Mouse (Mus musculus) C3H10T1/2 (cell line): ENCODE data around the gene Arpc5l. TPM values are rescaled to one million over a fixed set of nuclear protein-coding genes. Genes with fewer than 3 reads are reported as not detected.

Source experiments
- polyA plus RNA-seq, 2 experiments: library from polyadenylated mRNA; unstranded; fragments of >200 nt; fragmentation: generic; extraction: Trizol; gene quantifications; one replicate each; pipeline ENCODE4 v1.2.1; 2012; ENCODE audit warnings: missing spikeins in 2 of 2

Arpc5l gene
- polyA plus RNA-seq, result 10 to 100 TPM; 26.1 to 58.7 TPM

DNA sequence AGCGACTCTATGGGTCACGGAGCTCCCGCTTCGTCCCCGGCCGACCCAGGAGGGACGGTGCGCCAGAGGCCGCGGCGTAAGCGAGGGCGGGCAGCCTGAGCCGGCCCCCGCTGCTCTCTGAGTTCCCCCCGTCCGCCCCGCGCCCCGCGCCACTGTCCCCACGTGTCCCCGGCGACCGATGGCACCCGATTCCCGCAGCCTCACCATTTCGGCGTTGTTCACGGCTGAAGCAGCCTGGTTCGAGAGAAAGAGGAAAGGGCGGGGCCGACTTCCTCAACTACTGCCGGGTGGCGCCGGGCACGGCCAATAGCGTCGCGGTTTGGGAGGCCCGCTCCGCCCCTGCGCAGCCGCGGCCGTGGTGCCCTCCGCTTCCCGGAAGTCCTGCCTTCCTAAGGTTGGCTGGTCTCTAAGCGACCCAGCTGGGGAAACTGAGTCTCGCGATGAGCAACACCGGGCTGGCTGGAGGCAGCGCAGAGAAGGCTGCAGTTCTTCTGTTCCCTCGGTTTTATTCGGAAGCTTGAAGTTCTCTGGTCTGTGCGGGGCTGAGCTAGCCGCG is at the start of gene Arpc5l:
Gene Arpc5l, plus strand, starts transcription at position 469 of the 556 bp plus-strand sequence.

DNA sequence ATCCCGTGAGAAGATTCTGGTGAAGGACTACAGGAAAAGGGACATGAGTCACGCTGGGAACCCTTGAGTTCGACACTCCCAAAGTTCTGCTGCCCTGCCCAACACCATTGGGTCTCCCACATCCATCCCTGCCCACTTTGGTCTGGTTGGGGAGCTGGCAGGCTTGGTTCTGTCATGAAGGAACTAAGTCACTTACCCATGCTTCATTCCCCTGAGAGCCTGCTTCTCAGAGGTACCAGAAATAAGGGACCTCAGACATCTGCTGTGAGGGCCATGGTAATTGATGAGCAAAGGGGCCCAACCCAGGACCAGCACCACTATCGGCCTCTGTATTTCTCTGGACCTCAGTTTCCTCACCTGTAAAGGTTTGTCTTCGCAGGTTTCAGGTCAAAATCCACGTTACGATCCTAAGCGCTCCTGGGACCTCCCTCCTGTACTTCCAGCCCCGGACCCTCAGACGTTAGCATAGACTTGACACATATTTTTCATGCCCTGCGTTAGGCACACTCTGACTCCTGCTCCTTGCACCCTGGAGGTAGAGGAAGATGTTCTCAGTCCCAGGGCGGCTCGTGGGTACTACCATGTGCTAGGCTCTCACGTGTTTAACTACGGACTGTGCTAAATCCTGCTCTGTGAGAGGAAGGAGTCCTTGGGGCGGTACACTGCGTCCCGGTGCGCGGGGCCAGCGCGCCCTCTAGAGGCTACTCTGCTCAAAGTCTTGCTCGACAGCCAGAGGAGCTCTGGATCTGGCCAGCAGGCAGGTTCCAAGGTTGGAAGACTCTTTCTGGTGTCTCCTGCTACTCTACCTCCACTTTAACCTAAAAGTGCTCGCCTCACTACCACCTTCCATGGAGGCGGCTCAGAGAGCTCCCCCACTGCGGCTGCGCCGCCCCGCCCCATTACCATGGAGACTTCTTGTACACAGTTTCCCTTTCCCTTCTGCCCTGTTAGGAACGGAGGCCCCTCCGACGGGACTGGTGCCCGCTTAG is 7.5 kb upstream of the Arpc5l start, which contains the start of gene Wdr38:
Gene Wdr38, plus strand, starts transcription at position 91 of the 989 bp plus-strand sequence.

DNA sequence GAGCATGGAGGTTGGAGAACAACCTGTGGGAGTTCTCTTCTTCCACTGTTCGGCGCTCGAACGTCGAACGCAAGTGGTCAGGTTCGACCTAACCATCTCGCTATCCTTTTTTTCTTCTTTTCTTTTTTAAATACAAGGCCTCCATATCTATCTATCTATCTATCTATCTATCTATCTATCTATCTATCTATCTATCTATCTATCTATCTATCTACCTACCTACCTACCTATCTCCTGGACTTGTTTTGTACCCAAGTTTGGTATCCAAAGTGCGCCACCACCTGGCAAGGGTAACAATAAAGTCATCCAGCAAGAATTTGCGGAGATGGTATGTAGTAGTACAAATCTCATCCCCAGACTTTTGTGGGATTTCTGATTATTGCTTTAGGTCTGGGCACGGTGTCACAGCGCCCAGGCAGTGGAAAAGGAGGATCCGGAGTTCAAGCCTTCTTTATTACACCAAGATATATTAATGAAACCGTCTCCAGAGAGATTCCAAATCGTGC is 479 bp downstream of the Arpc5l start, which contains the start of gene Rpl35:
Gene Rpl35, minus strand, starts transcription at position 51 of the 506 bp plus-strand sequence.

Other genes starting within 250 kb of the Arpc5l start
- gene Nr6a1, start 77.7 kb upstream of the Arpc5l start, polyA plus RNA-seq, result 1 to 10 TPM in 1 of 2 experiments, under 1 TPM in 1; 0.11 to 2.1 TPM
- gene Olfml2a, start 73.4 kb upstream of the Arpc5l start, polyA plus RNA-seq, result under 1 TPM in 1 of 2 experiments, not detected in 1; 0.14 TPM
- under 1 TPM; 0.36 to 0.40 TPM for gene Wdr38, start 7.9 kb upstream of the Arpc5l start, polyA plus RNA-seq
- 1,000 to 10,000 TPM; 1,174 to 1,676 TPM for gene Rpl35, start 276 bp downstream of the Arpc5l start, polyA plus RNA-seq
- gene Golga1, start 60.2 kb downstream of the Arpc5l start, polyA plus RNA-seq, result 1 to 10 TPM in 1 of 2 experiments, under 1 TPM in 1; 0.30 to 6.1 TPM
- 1 to 10 TPM in 1 of 2 experiments, under 1 TPM in 1; 0.09 to 1.5 TPM for gene Scai, start 185.4 kb downstream of the Arpc5l start, polyA plus RNA-seq
- gene Ppp6c, start 221.1 kb downstream of the Arpc5l start, polyA plus RNA-seq, result 10 to 100 TPM in 1 of 2 experiments, 1 to 10 TPM in 1; 6.8 to 12.0 TPM